Comparison of ENCODE assay signal across 16 mouse cellular contexts in genomic region chr7:28460361-28460760, GRCm38 (mm10).
"Had no signal": no experiment of that assay in that cellular context is flagged by ENCODE, and none has a peak within 500 bp of the region (broad histone marks: within the 10 kb centered on the region; RNA-seq: fewer than 3 reads in every experiment).

No protein-coding gene starts in this region.

- DNase-seq: heart, postnatal 10 days; heart, postnatal 14 days; heart, postnatal 36 days; heart, postnatal 4 days; kidney, adult 11 months; kidney, adult 18-20 months; kidney, adult 2 months; kidney, adult 8-10 months; kidney, adult 9 months; kidney, postnatal 10 days; kidney, postnatal 14 days; kidney, postnatal 25 days; kidney, postnatal 36 days; kidney, postnatal 4 days; layer of hippocampus, adult 9-11 months; layer of hippocampus, postnatal 36 days had no signal
